Comparison of ENCODE assay signal across 17 mouse cellular contexts in genomic region chr10:81460951-81461350, GRCm38 (mm10). TPM values are rescaled to one million over a fixed set of nuclear protein-coding genes. Genes with fewer than 3 reads are reported as not detected.
DNase-seq lines count a peak whose midpoint lies in the region; ATAC-seq lines count a peak whose summit lies in the region.
"Had no signal": no experiment of that assay in that cellular context is flagged by ENCODE, and none has a peak within 500 bp of the region (broad histone marks: within the 10 kb centered on the region; RNA-seq: fewer than 3 reads in every experiment).

No protein-coding gene starts in this region.

- no peak for ATAC-seq in heart, embryonic 15.5 days (replicated peaks; ENCODE audit: insufficient number of reproducible peaks, insufficient read depth, low FRiP score, low read depth)
- ATAC-seq in midbrain, embryonic 11.5 days (ENCODE audit: low FRiP score) = no peak
- no peak for ATAC-seq in midbrain, embryonic 16.5 days
- ATAC-seq: forebrain, postnatal 0 days had no signal

- H3K4me1 ChIP-seq in heart, embryonic 15.5 days (replicated peaks) = peaks cover 15% of the 10 kb centered on the region
- peaks cover 8% of the 10 kb centered on the region for H3K4me1 ChIP-seq in midbrain, embryonic 11.5 days (ENCODE audit: control insufficient read depth, insufficient read depth, low read length)
- peaks cover 6% of the 10 kb centered on the region; the same call in 1 of the 2 replicates for H3K4me1 ChIP-seq in midbrain, embryonic 16.5 days (ENCODE audit: control insufficient read depth, insufficient read depth, low read length)

- no peak overlapping the region for H3K27ac ChIP-seq in heart, embryonic 15.5 days
- H3K27ac ChIP-seq in midbrain, embryonic 11.5 days (ENCODE audit: low read depth, low read length) = no peak overlapping the region
- H3K27ac ChIP-seq in midbrain, embryonic 16.5 days (ENCODE audit: low read length) = no peak overlapping the region
- H3K27ac ChIP-seq: embryonic facial prominence, embryonic 12.5 days; forebrain, embryonic 12.5 days; heart, embryonic 13.5 days; hindbrain, embryonic 14.5 days had no signal

- no peak overlapping the region for H3K4me2 ChIP-seq in heart, embryonic 15.5 days
- no peak overlapping the region for H3K4me2 ChIP-seq in midbrain, embryonic 11.5 days
- no peak overlapping the region for H3K4me2 ChIP-seq in midbrain, embryonic 16.5 days (ENCODE audit: low read length)
- H3K4me2 ChIP-seq: embryonic facial prominence, embryonic 12.5 days; forebrain, embryonic 12.5 days; hindbrain, embryonic 14.5 days had no signal

- no peaks in the 10 kb centered on the region for H3K9me3 ChIP-seq in heart, embryonic 15.5 days (replicated peaks)
- no peaks in the 10 kb centered on the region for H3K9me3 ChIP-seq in midbrain, embryonic 11.5 days (ENCODE audit: control insufficient read depth, low read length)
- H3K9me3 ChIP-seq in midbrain, embryonic 16.5 days (replicated peaks; ENCODE audit: control insufficient read depth, low read length, poor library complexity, severe bottlenecking) = no peaks in the 10 kb centered on the region
- H3K9me3 ChIP-seq: embryonic facial prominence, embryonic 12.5 days; forebrain, embryonic 12.5 days; G1E; heart, embryonic 13.5 days had no signal

- 0 out of 2 replicates have a peak overlapping the region, but pooled peaks have one; percentile 4 for H3K4me3 ChIP-seq in heart, embryonic 15.5 days
- H3K4me3 ChIP-seq in midbrain, embryonic 11.5 days (ENCODE audit: low read depth, low read length) = no peak overlapping the region
- H3K4me3 ChIP-seq in midbrain, embryonic 16.5 days (ENCODE audit: low read depth, low read length) = no peak overlapping the region
- H3K4me3 ChIP-seq: embryonic facial prominence, embryonic 12.5 days; forebrain, embryonic 12.5 days had no signal

- peaks cover 97% of the 10 kb centered on the region for H3K27me3 ChIP-seq in heart, embryonic 15.5 days
- peaks cover 54% of the 10 kb centered on the region for H3K27me3 ChIP-seq in midbrain, embryonic 11.5 days (ENCODE audit: control insufficient read depth, insufficient read depth, low read length)
- H3K27me3 ChIP-seq in midbrain, embryonic 16.5 days (ENCODE audit: control insufficient read depth, insufficient read depth, low read depth, low read length) = peaks cover 6% of the 10 kb centered on the region

- H3K9ac ChIP-seq in heart, embryonic 15.5 days = no peak overlapping the region
- H3K9ac ChIP-seq in midbrain, embryonic 11.5 days (ENCODE audit: low read length) = no peak overlapping the region
- H3K9ac ChIP-seq in midbrain, embryonic 16.5 days (ENCODE audit: low read depth, low read length) = no peak overlapping the region
- H3K9ac ChIP-seq: embryonic facial prominence, embryonic 12.5 days; forebrain, embryonic 12.5 days; forebrain, postnatal 0 days; heart, embryonic 13.5 days; hindbrain, embryonic 14.5 days had no signal

- H3K36me3 ChIP-seq in heart, embryonic 15.5 days = no peaks in the 10 kb centered on the region
- H3K36me3 ChIP-seq in midbrain, embryonic 11.5 days (ENCODE audit: control insufficient read depth, insufficient read depth, low read length) = no peaks in the 10 kb centered on the region
- peaks cover 3% of the 10 kb centered on the region; the same call in 1 of the 2 replicates for H3K36me3 ChIP-seq in midbrain, embryonic 16.5 days (ENCODE audit: control insufficient read depth, insufficient read depth, low read length)
- H3K36me3 ChIP-seq: embryonic facial prominence, embryonic 12.5 days; forebrain, embryonic 12.5 days; G1E; heart, embryonic 13.5 days had no signal

- DNase-seq in heart, adult 8-10 months (ENCODE audit: low spot score) = no peak
- peak; percentile 83 for DNase-seq in midbrain, embryonic 11.5 days (ENCODE audit: low spot score, missing footprints)
- DNase-seq in testis, postnatal 10 days (ENCODE audit: low spot score) = peak; percentile 40
- no peak for DNase-seq in testis, postnatal 14 days (ENCODE audit: low spot score)
- DNase-seq in brain, adult 2 months (ENCODE audit: low read depth, low spot score) = peak; percentile 1
- no peak for DNase-seq in cerebellum, postnatal 36 days
- DNase-seq: adrenal gland, postnatal 10 days; forebrain, postnatal 0 days; gastrocnemius, postnatal 14 days; heart, postnatal 10 days had no signal

- WGBS in heart, embryonic 15.5 days = 41% methylated on average over 11 of the region's 11 CpGs
- 41% methylated on average over 11 of the region's 11 CpGs for WGBS in midbrain, embryonic 11.5 days
- WGBS in midbrain, embryonic 16.5 days = 48% methylated on average over 11 of the region's 11 CpGs

RNA-seq across cellular contexts. Expression of gene Nfic, which starts 5.5 kb away (rescaled TPM):
- polyA plus RNA-seq in heart, embryonic 15.5 days (2015; fragmentation: Nextera tagmentation; extraction: Ambion mirVana) = 60.9 and 71.2 TPM in 2 replicates
- total RNA-seq in heart, adult 8-10 months (2022) = 100 to 1,000 TPM; 100 to 132 (median 108) TPM
- 6.6 and 6.9 TPM in 2 replicates for polyA plus RNA-seq in midbrain, embryonic 11.5 days (2014; fragmentation: Nextera tagmentation; extraction: Ambion mirVana)
- 15.4 and 17.2 TPM in 2 replicates for polyA plus RNA-seq in midbrain, embryonic 16.5 days (2015; fragmentation: Nextera tagmentation; extraction: Ambion mirVana)

RNA-seq across cellular contexts. Expression of gene Celf5, which starts 21.6 kb away (rescaled TPM):
- 0.08 and 0.41 TPM in 2 replicates for polyA plus RNA-seq in heart, embryonic 15.5 days (2015; fragmentation: Nextera tagmentation; extraction: Ambion mirVana)
- total RNA-seq in heart, adult 8-10 months (2022) = under 1 TPM in 2 of 4 experiments, not detected in 2; 0.12 to 0.29 TPM
- 10.0 and 13.1 TPM in 2 replicates for polyA plus RNA-seq in midbrain, embryonic 11.5 days (2014; fragmentation: Nextera tagmentation; extraction: Ambion mirVana)
- polyA plus RNA-seq in midbrain, embryonic 16.5 days (2015; fragmentation: Nextera tagmentation; extraction: Ambion mirVana) = 88.3 and 103 TPM in 2 replicates

RNA-seq across cellular contexts. Expression of gene Ncln, which starts 35.2 kb away (rescaled TPM):
- 43.6 and 63.4 TPM in 2 replicates for polyA plus RNA-seq in heart, embryonic 15.5 days (2015; fragmentation: Nextera tagmentation; extraction: Ambion mirVana)
- 10 to 100 TPM; 48.7 to 72.7 (median 66.7) TPM for total RNA-seq in heart, adult 8-10 months (2022)
- 40.4 and 44.5 TPM in 2 replicates for polyA plus RNA-seq in midbrain, embryonic 11.5 days (2014; fragmentation: Nextera tagmentation; extraction: Ambion mirVana)
- 61.1 and 61.3 TPM in 2 replicates for polyA plus RNA-seq in midbrain, embryonic 16.5 days (2015; fragmentation: Nextera tagmentation; extraction: Ambion mirVana)

RNA-seq across cellular contexts. Expression of gene S1pr4, which starts 39.0 kb away (rescaled TPM):
- 0.47 and 1.5 TPM in 2 replicates for polyA plus RNA-seq in heart, embryonic 15.5 days (2015; fragmentation: Nextera tagmentation; extraction: Ambion mirVana)
- 1 to 10 TPM in 2 of 4 experiments, under 1 TPM in 2; 0.88 to 1.4 (median 1.0) TPM for total RNA-seq in heart, adult 8-10 months (2022)
- polyA plus RNA-seq in midbrain, embryonic 11.5 days (2014; fragmentation: Nextera tagmentation; extraction: Ambion mirVana) = 0.37 and 0.43 TPM in 2 replicates
- 0.44 and 0.58 TPM in 2 replicates for polyA plus RNA-seq in midbrain, embryonic 16.5 days (2015; fragmentation: Nextera tagmentation; extraction: Ambion mirVana)
- total RNA-seq: forebrain, postnatal 0 days had no signal

Comparison
In these comparisons a context has a peak if more than half of its experiments do, and no peak if none do; other contexts are left out.
1. DNase-seq: peak in midbrain, embryonic 11.5 days (single experiment), testis, postnatal 10 days (single experiment) and brain, adult 2 months (single experiment); none in heart, adult 8-10 months (single experiment), testis, postnatal 14 days (single experiment) and cerebellum, postnatal 36 days (0 of 2).